Mouse (Mus musculus) CD4-positive, CD25-positive, alpha-beta regulatory T cell, adult 4 months (primary cell): ENCODE results near the gene Milr1. TPM values are rescaled to one million over a fixed set of nuclear protein-coding genes. Genes with fewer than 3 reads are reported as not detected.

Experiments used
- ATAC-seq: one replicate; pipeline ENCODE4 v1.8.0; 2017
- polyA plus RNA-seq, 2 experiments: library from polyadenylated mRNA; unstranded; fragments of 100-300 nt; shearing (Covaris generic); gene quantifications; one replicate each; pipeline ENCODE4 v1.2.1; 2017

Milr1 gene
- polyA plus RNA-seq, 2 experiments from 2014 or later: 9.7 to 14.3 TPM

GRCm38 (mm10) chr11:106814601-106815320 is 63.7 kb downstream of the Milr1 start:
- no peak for ATAC-seq

DNA sequence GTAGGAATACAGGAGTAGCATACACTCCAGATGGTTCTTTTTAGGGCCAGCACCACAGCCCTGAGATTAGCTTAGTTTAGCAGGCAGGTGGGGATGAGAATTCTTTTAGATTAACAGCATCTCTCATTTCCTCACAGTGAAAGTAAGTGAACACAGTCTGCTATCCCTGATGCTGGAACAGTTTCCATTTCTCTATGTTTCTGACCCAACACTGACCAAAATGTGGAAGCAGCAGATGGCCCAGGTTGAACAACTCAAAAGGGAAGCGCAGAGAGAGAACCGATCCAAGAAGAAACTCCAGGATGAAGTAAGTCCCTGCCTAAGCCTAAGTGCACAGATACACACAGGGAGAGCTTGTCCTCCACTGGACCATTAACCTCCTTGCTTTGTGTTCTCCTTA is 64.3 kb downstream of the Milr1 start:
- ATAC-seq: no peak

GRCm38 (mm10) chr11:106815761-106816160 is 64.7 kb downstream of the Milr1 start:
- no peak for ATAC-seq

- ATAC-seq: no peak
Observed at GRCm38 (mm10) chr11:106816316-106816715, 65.3 kb downstream of the Milr1 start.

DNA sequence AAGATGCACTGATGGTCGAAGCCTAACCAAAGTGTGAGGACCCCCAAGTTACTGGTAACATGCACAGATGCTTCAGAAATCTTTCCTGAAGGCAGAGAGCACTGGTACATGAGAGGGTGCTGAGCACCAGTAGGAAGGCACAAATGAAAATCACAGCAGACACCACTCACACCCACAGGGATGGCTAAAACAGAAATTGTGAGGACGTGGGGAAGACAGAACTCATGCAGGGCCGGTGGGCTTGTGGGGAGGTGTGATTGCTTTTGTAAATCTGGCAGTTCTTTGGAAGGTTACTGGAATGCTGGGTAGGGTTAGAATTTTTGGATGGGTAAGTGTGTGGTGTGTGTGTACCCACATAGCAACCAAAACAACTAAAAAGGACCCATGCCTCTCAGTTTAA is 66.1 kb downstream of the Milr1 start:
- ATAC-seq: no peak

DNA sequence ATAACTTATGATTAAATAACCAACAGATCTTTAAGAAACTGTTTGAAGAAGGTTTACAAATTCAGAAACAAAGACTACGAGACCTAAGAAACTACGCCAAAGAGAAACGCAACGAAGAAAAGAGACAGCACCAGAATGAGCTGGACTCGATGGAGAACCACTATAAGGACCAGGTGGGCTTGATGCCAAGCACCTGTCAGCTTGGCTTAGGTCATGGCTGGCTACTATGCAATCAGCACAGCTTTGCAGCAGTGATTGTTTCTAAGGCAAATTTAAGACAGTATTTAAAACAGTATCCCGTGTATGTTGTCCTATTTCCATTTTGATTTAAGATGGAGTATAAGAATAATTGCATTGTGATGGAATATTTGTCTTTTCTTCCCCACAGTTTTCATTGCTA is 66.8 kb downstream of the Milr1 start:
- ATAC-seq: no peak

DNA sequence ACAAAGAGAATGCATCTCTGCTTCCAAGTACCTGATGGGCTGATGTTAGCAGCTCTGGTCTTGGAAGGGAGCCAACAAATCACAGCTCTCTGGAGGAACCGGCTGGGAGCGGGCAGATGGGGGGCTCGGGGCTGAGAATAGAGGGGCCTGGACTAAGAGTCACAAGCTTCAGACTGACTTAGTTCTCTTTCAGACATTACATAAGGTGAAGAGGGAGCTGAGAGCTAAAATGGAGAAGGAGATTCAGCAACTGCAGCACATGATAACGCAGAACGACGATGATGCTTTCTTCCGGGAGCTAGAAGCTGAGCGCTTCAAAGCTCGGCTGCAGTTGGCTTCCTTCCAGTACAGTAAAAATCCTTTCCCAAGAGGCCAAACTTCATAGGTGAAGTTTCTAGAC is 67.3 kb downstream of the Milr1 start:
- ATAC-seq: no peak

Other genes with a start within 250 kb of the Milr1 start
- 10 to 100 TPM; 27.1 to 28.7 TPM for gene Tex2, start 137.8 kb upstream of the Milr1 start, polyA plus RNA-seq
- gene Pecam1, start 598 bp upstream of the Milr1 start, polyA plus RNA-seq: 100 to 1,000 TPM; 116 to 166 TPM
- gene Polg2, start 28.3 kb downstream of the Milr1 start, polyA plus RNA-seq: 10 to 100 TPM; 15.0 to 15.3 TPM
- 100 to 1,000 TPM; 471 to 562 TPM for gene Ddx5, start 38.0 kb downstream of the Milr1 start, polyA plus RNA-seq
- gene Cep95, start 38.0 kb downstream of the Milr1 start, polyA plus RNA-seq: 10 to 100 TPM; 36.7 to 48.9 TPM
- gene Smurf2, start 169.5 kb downstream of the Milr1 start, polyA plus RNA-seq: 10 to 100 TPM; 12.2 to 16.1 TPM
- gene Kpna2, start 248.3 kb downstream of the Milr1 start, polyA plus RNA-seq: 100 to 1,000 TPM; 115 to 134 TPM